Mouse (Mus musculus): ENCODE results near the gene Ccdc34. TPM values are rescaled to one million over a fixed set of nuclear protein-coding genes. Genes with fewer than 3 reads are reported as not detected.

The Ccdc34 gene
- total RNA-seq (2017): 0.64 to 9.9 TPM (median 4.9 TPM) in 3 replicates

GRCm38 (mm10) chr2:110017616-110018505, at the start of gene Ccdc34:
Gene Ccdc34 (plus strand): TSS chr2:110017817.
- ATAC-seq (replicated peaks; ENCODE audit: insufficient number of reproducible peaks, low FRiP score, low TSS enrichment, poor library complexity, severe bottlenecking): peak; percentile 90

- no peak for ATAC-seq (replicated peaks; ENCODE audit: insufficient number of reproducible peaks, low FRiP score, low TSS enrichment, poor library complexity, severe bottlenecking)
These were observed 48.2 kb upstream of the Ccdc34 start for GRCm38 (mm10) chr2:109969381-109969780.

- ATAC-seq (replicated peaks; ENCODE audit: insufficient number of reproducible peaks, low FRiP score, low TSS enrichment, poor library complexity, severe bottlenecking): no peak
These were observed 47.6 kb upstream of the Ccdc34 start for GRCm38 (mm10) chr2:109969926-109970532.

GRCm38 (mm10) chr2:109970744-109971410, 46.7 kb upstream of the Ccdc34 start:
- no peak for ATAC-seq (replicated peaks; ENCODE audit: insufficient number of reproducible peaks, low FRiP score, low TSS enrichment, poor library complexity, severe bottlenecking)

GRCm38 (mm10) chr2:109972310-109972709, 45.3 kb upstream of the Ccdc34 start:
- no peak for ATAC-seq (replicated peaks; ENCODE audit: insufficient number of reproducible peaks, low FRiP score, low TSS enrichment, poor library complexity, severe bottlenecking)

GRCm38 (mm10) chr2:109972922-109973321, 44.7 kb upstream of the Ccdc34 start:
- no peak for ATAC-seq (replicated peaks; ENCODE audit: insufficient number of reproducible peaks, low FRiP score, low TSS enrichment, poor library complexity, severe bottlenecking)

- no peak for ATAC-seq (replicated peaks; ENCODE audit: insufficient number of reproducible peaks, low FRiP score, low TSS enrichment, poor library complexity, severe bottlenecking)
These were observed 42.8 kb upstream of the Ccdc34 start for GRCm38 (mm10) chr2:109974807-109975206.

- ATAC-seq (replicated peaks; ENCODE audit: insufficient number of reproducible peaks, low FRiP score, low TSS enrichment, poor library complexity, severe bottlenecking): no peak
These were observed 41.4 kb upstream of the Ccdc34 start for GRCm38 (mm10) chr2:109976181-109976580.

GRCm38 (mm10) chr2:109977322-109977721, 40.3 kb upstream of the Ccdc34 start:
- ATAC-seq (replicated peaks; ENCODE audit: insufficient number of reproducible peaks, low FRiP score, low TSS enrichment, poor library complexity, severe bottlenecking): no peak

GRCm38 (mm10) chr2:109979209-109979608, 38.4 kb upstream of the Ccdc34 start:
- no peak for ATAC-seq (replicated peaks; ENCODE audit: insufficient number of reproducible peaks, low FRiP score, low TSS enrichment, poor library complexity, severe bottlenecking)

GRCm38 (mm10) chr2:109983435-109983834, 34.2 kb upstream of the Ccdc34 start:
- ATAC-seq (replicated peaks; ENCODE audit: insufficient number of reproducible peaks, low FRiP score, low TSS enrichment, poor library complexity, severe bottlenecking): no peak

- no peak for ATAC-seq (replicated peaks; ENCODE audit: insufficient number of reproducible peaks, low FRiP score, low TSS enrichment, poor library complexity, severe bottlenecking)
These were observed 32.7 kb upstream of the Ccdc34 start for GRCm38 (mm10) chr2:109984930-109985329.

- ATAC-seq (replicated peaks; ENCODE audit: insufficient number of reproducible peaks, low FRiP score, low TSS enrichment, poor library complexity, severe bottlenecking): no peak
These were observed 32.1 kb upstream of the Ccdc34 start for GRCm38 (mm10) chr2:109985560-109985959.

GRCm38 (mm10) chr2:109986036-109986785, 31.4 kb upstream of the Ccdc34 start:
- no peak for ATAC-seq (replicated peaks; ENCODE audit: insufficient number of reproducible peaks, low FRiP score, low TSS enrichment, poor library complexity, severe bottlenecking)

GRCm38 (mm10) chr2:109987946-109988345, 29.7 kb upstream of the Ccdc34 start:
- ATAC-seq (replicated peaks; ENCODE audit: insufficient number of reproducible peaks, low FRiP score, low TSS enrichment, poor library complexity, severe bottlenecking): no peak

- no peak for ATAC-seq (replicated peaks; ENCODE audit: insufficient number of reproducible peaks, low FRiP score, low TSS enrichment, poor library complexity, severe bottlenecking)
These were observed 28.4 kb upstream of the Ccdc34 start for GRCm38 (mm10) chr2:109989196-109989595.

- ATAC-seq (replicated peaks; ENCODE audit: insufficient number of reproducible peaks, low FRiP score, low TSS enrichment, poor library complexity, severe bottlenecking): no peak
These were observed 27.7 kb upstream of the Ccdc34 start for GRCm38 (mm10) chr2:109989679-109990473.

GRCm38 (mm10) chr2:109991754-109992153, 25.9 kb upstream of the Ccdc34 start:
- ATAC-seq (replicated peaks; ENCODE audit: insufficient number of reproducible peaks, low FRiP score, low TSS enrichment, poor library complexity, severe bottlenecking): no peak

All from monocyte, adult 5-6 weeks (primary cell).